Mouse (Mus musculus) G1E (cell line): ENCODE results near the gene Nbl1.

Experiments used
- CTCF ChIP-seq: IDR thresholded peaks from 2 replicates; pipeline ENCODE4 v1.5.1; 2012; ENCODE audit warnings: low read depth, low read length, inconsistent platforms, mixed read lengths
- GATA1 ChIP-seq: IDR thresholded peaks from 2 replicates; pipeline ENCODE4 v1.6.1; 2012; ENCODE audit warnings: borderline replicate concordance, low read length, inconsistent platforms, mixed read lengths
- POLR2AphosphoS5 ChIP-seq: IDR thresholded peaks from 2 replicates; pipeline ENCODE4 v1.6.1; 2012; ENCODE audit warnings: low read depth, low read length, inconsistent platforms; ENCODE audit not compliant: insufficient replicate concordance

DNA sequence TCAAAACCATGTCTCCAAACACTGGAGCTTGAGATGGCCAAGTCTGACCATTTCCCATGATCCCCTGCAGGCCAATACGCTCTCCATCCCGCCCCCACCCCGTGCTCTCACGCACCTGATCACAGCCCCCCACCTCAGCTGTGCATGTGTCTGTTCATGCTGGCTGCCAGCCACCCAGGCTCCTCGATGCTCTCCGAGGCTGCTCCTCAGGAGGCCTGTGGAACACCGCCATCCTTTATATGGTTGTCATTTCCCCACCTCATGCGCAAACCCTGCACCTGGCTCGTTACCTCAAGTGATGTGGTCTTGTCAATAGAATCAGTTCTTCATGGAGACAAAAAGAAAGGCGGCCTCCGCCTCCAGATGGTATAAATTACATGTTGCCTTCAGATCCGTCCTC is 60.3 kb downstream of the Nbl1 start:
- TF ChIP-seq CTCF (no peak), GATA1 (no peak), POLR2AphosphoS5 (no peak)
